Mouse (Mus musculus): ENCODE data around the gene Pcca.

GRCm38 (mm10) chr14:122883410-122883806 is 349.3 kb downstream of the Pcca start:
- TF ChIP-seq CTCF (IDR thresholded peaks at IDR 0.05; ENCODE audit: control insufficient read depth, insufficient read depth, low read length): no peak
- no peak for TF ChIP-seq POLR2A (IDR thresholded peaks at IDR 0.05; ENCODE audit: borderline replicate concordance, control insufficient read depth, low read depth, low read length)

All from bone marrow, adult 2 months (tissue).